8 mouse cellular contexts compared by ENCODE assay signal in the genomic region with DNA sequence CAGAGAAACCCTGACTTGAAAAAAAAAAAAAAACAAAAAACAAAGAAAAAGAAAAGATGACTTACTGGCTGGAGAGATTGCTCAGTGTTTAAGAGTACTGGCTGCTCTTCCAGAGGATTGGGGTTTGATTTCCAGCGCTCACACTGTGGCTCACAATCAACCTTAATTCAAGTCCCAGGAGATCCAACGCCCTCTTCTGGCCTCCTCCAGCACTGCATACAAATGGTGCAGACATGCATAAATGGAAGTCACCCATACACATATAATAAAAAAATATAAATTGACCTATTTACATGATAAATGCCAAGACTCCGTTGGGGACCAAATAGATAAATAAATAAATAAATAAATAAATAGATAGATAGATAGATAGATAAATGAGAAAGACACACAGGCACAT. TPM values are rescaled to one million over a fixed set of nuclear protein-coding genes. Genes with fewer than 3 reads are reported as not detected.
DNase-seq lines count a peak whose midpoint lies in the region; ATAC-seq lines count a peak whose summit lies in the region.

No protein-coding gene starts in this region.

- no peak overlapping the region; the same call in 1 of the 2 replicates for H3K4me3 ChIP-seq in kidney, embryonic 16.5 days (ENCODE audit: low read length)
- peak overlapping the region; percentile 100; the same call in 1 of the 2 replicates for H3K4me3 ChIP-seq in forebrain, embryonic 14.5 days (ENCODE audit: low read depth, low read length)
- H3K4me3 ChIP-seq in liver, embryonic 15.5 days (replicated peaks) = peak overlapping the region; percentile 83

- H3K4me2 ChIP-seq in kidney, embryonic 16.5 days (replicated peaks; ENCODE audit: low read depth, low read length) = peak overlapping the region; percentile 88
- peak overlapping the region; percentile 70 for H3K4me2 ChIP-seq in forebrain, embryonic 14.5 days (ENCODE audit: low read length)
- H3K4me2 ChIP-seq in liver, embryonic 15.5 days = peak overlapping the region; percentile 85

- 64% methylated on average over 3 of the region's 3 CpGs for WGBS in kidney, embryonic 16.5 days
- 64% methylated on average over 3 of the region's 3 CpGs for WGBS in forebrain, embryonic 14.5 days
- 53% methylated on average over 3 of the region's 3 CpGs for WGBS in liver, embryonic 15.5 days (ENCODE audit: insufficient replicate concordance)

- DNase-seq in kidney, postnatal 4 days = no peak
- DNase-seq in NIH3T3 (ENCODE audit: low read depth) = peak; percentile 42
- DNase-seq in forebrain, embryonic 14.5 days (ENCODE audit: low spot score) = no peak
- DNase-seq in frontal cortex, adult 2 months (ENCODE audit: extremely low spot score in 1 of 2, low spot score in 1 of 2) = no peak
- DNase-seq in adrenal gland, postnatal 10 days = no peak
- no peak for DNase-seq in ovary, postnatal 36 days (ENCODE audit: low spot score)

- ATAC-seq in kidney, embryonic 16.5 days (ENCODE audit: low FRiP score, low TSS enrichment) = no peak
- no peak for ATAC-seq in forebrain, embryonic 14.5 days
- ATAC-seq in liver, embryonic 15.5 days (ENCODE audit: insufficient read depth) = no peak

- no peaks in the 10 kb centered on the region for H3K9me3 ChIP-seq in kidney, embryonic 16.5 days (ENCODE audit: low read length)
- no peaks in the 10 kb centered on the region for H3K9me3 ChIP-seq in forebrain, embryonic 14.5 days (replicated peaks; ENCODE audit: control insufficient read depth, low read length)
- no peaks in the 10 kb centered on the region for H3K9me3 ChIP-seq in liver, embryonic 15.5 days (replicated peaks)

- H3K27ac ChIP-seq in kidney, embryonic 16.5 days (ENCODE audit: low read length) = no peak overlapping the region
- H3K27ac ChIP-seq in forebrain, embryonic 14.5 days (ENCODE audit: low read depth, low read length) = no peak overlapping the region
- no peak overlapping the region for H3K27ac ChIP-seq in liver, embryonic 15.5 days (replicated peaks)

- no peak overlapping the region for H3K9ac ChIP-seq in kidney, embryonic 16.5 days (replicated peaks; ENCODE audit: low read length)
- H3K9ac ChIP-seq in forebrain, embryonic 14.5 days (ENCODE audit: low read length) = no peak overlapping the region
- H3K9ac ChIP-seq in liver, embryonic 15.5 days = peak overlapping the region; percentile 80; the same call in 1 of the 2 replicates

- H3K4me1 ChIP-seq in kidney, embryonic 16.5 days (ENCODE audit: insufficient read depth, low read length) = peaks cover 11% of the 10 kb centered on the region
- peaks cover 5% of the 10 kb centered on the region for H3K4me1 ChIP-seq in forebrain, embryonic 14.5 days (ENCODE audit: control insufficient read depth, insufficient read depth, low read length)
- H3K4me1 ChIP-seq in liver, embryonic 15.5 days (replicated peaks) = peaks cover 21% of the 10 kb centered on the region

- no peaks in the 10 kb centered on the region for H3K27me3 ChIP-seq in kidney, embryonic 16.5 days (ENCODE audit: insufficient read depth, low read length)
- no peaks in the 10 kb centered on the region for H3K27me3 ChIP-seq in forebrain, embryonic 14.5 days (replicated peaks; ENCODE audit: control insufficient read depth, insufficient read depth, low read length)
- H3K27me3 ChIP-seq in liver, embryonic 15.5 days = peaks cover 19% of the 10 kb centered on the region

- peaks cover 17% of the 10 kb centered on the region for H3K36me3 ChIP-seq in kidney, embryonic 16.5 days (ENCODE audit: insufficient read depth, low read length)
- peaks cover 16% of the 10 kb centered on the region for H3K36me3 ChIP-seq in forebrain, embryonic 14.5 days (ENCODE audit: control insufficient read depth, insufficient read depth, low read length)
- peaks cover 35% of the 10 kb centered on the region for H3K36me3 ChIP-seq in liver, embryonic 15.5 days (replicated peaks)

RNA-seq across cellular contexts. Expression of a gene that starts 1.4 kb away (rescaled TPM):
- 16.4 and 19.8 TPM in 2 replicates for polyA plus RNA-seq in kidney, embryonic 16.5 days (2015; fragmentation: Nextera tagmentation; extraction: Ambion mirVana)
- 14.0 and 15.9 TPM in 2 replicates for polyA plus RNA-seq in forebrain, embryonic 14.5 days (2014; fragmentation: Nextera tagmentation; extraction: Ambion mirVana)
- 8.6 and 9.5 TPM in 2 replicates for polyA plus RNA-seq in liver, embryonic 15.5 days (2015; fragmentation: Nextera tagmentation; extraction: Ambion mirVana)
- 3.8 TPM in 2 replicates for polyA plus RNA-seq in frontal cortex, adult 2 months (2012; rRNA removed)
- total RNA-seq in adrenal gland, postnatal 10 days (2021) = 10 to 100 TPM; 12.0 to 12.6 TPM

RNA-seq across cellular contexts. Expression of a gene that starts 1.4 kb away (rescaled TPM):
- 14.3 and 16.0 TPM in 2 replicates for polyA plus RNA-seq in kidney, embryonic 16.5 days (2015; fragmentation: Nextera tagmentation; extraction: Ambion mirVana)
- 13.0 and 14.9 TPM in 2 replicates for polyA plus RNA-seq in forebrain, embryonic 14.5 days (2014; fragmentation: Nextera tagmentation; extraction: Ambion mirVana)
- 4.8 and 5.0 TPM in 2 replicates for polyA plus RNA-seq in liver, embryonic 15.5 days (2015; fragmentation: Nextera tagmentation; extraction: Ambion mirVana)
- 9.8 and 11.2 TPM in 2 replicates for polyA plus RNA-seq in frontal cortex, adult 2 months (2012; rRNA removed)
- 1 to 10 TPM; 5.5 to 5.6 TPM for total RNA-seq in adrenal gland, postnatal 10 days (2021)

RNA-seq across cellular contexts. Expression of a gene that starts 14.2 kb away (rescaled TPM):
- 15.7 and 17.7 TPM in 2 replicates for polyA plus RNA-seq in kidney, embryonic 16.5 days (2015; fragmentation: Nextera tagmentation; extraction: Ambion mirVana)
- polyA plus RNA-seq in forebrain, embryonic 14.5 days (2014; fragmentation: Nextera tagmentation; extraction: Ambion mirVana) = 1.6 and 2.5 TPM in 2 replicates
- polyA plus RNA-seq in liver, embryonic 15.5 days (2015; fragmentation: Nextera tagmentation; extraction: Ambion mirVana) = 1.4 and 2.0 TPM in 2 replicates
- polyA plus RNA-seq in frontal cortex, adult 2 months (2012; rRNA removed) = 114 and 133 TPM in 2 replicates
- total RNA-seq in adrenal gland, postnatal 10 days (2021) = 1 to 10 TPM; 9.4 to 9.5 TPM

RNA-seq across cellular contexts. Expression of a gene that starts 36.0 kb away (rescaled TPM):
- polyA plus RNA-seq in kidney, embryonic 16.5 days (2015; fragmentation: Nextera tagmentation; extraction: Ambion mirVana) = 67.9 and 79.4 TPM in 2 replicates
- polyA plus RNA-seq in forebrain, embryonic 14.5 days (2014; fragmentation: Nextera tagmentation; extraction: Ambion mirVana) = 49.8 and 55.9 TPM in 2 replicates
- 40.6 and 43.8 TPM in 2 replicates for polyA plus RNA-seq in liver, embryonic 15.5 days (2015; fragmentation: Nextera tagmentation; extraction: Ambion mirVana)
- polyA plus RNA-seq in frontal cortex, adult 2 months (2012; rRNA removed) = 97.5 and 108 TPM in 2 replicates
- total RNA-seq in adrenal gland, postnatal 10 days (2021) = 100 to 1,000 TPM; 145 to 155 TPM

RNA-seq across cellular contexts. Expression of a gene that starts 39.0 kb away (rescaled TPM):
- 108 and 116 TPM in 2 replicates for polyA plus RNA-seq in kidney, embryonic 16.5 days (2015; fragmentation: Nextera tagmentation; extraction: Ambion mirVana)
- polyA plus RNA-seq in forebrain, embryonic 14.5 days (2014; fragmentation: Nextera tagmentation; extraction: Ambion mirVana) = 125 and 131 TPM in 2 replicates
- 41.0 and 44.8 TPM in 2 replicates for polyA plus RNA-seq in liver, embryonic 15.5 days (2015; fragmentation: Nextera tagmentation; extraction: Ambion mirVana)
- 53.3 and 58.1 TPM in 2 replicates for polyA plus RNA-seq in frontal cortex, adult 2 months (2012; rRNA removed)
- total RNA-seq in adrenal gland, postnatal 10 days (2021) = 10 to 100 TPM; 26.6 to 33.3 TPM
